Mouse (Mus musculus): ENCODE data around the gene Pwp1. TPM values are rescaled to one million over a fixed set of nuclear protein-coding genes. Genes with fewer than 3 reads are reported as not detected.
"Not testable (repeated sequence)": the region's sequence is repeated elsewhere in the genome, so short reads cannot be mapped to it uniquely, and the experiment has no call there.

Pwp1 gene
- 44.2 and 47.0 TPM in 2 replicates for polyA plus RNA-seq (2015; fragmentation: Nextera tagmentation; extraction: Ambion mirVana)

GRCm38 (mm10) chr10:85829085-85829853, at the start of gene Pwp1:
Gene Pwp1, plus strand, starts transcription at chr10:85829494.
- not testable (repeated sequence) for H3K27ac ChIP-seq (replicated peaks); H3K4me1 ChIP-seq; ATAC-seq (ENCODE audit: extremely low read depth, insufficient number of reproducible peaks, low FRiP score, low TSS enrichment); H3K36me3 ChIP-seq; H3K27me3 ChIP-seq (replicated peaks); H3K9me3 ChIP-seq
- WGBS = 2% methylated on average over 46 of the region's 49 CpGs
- Histone ChIP-seq H3K4me2 (peak within 1 kb of the TSS; percentile 85), H3K9ac (peak within 1 kb of the TSS; percentile 83), H3K4me3 (peak within 1 kb of the TSS; percentile 61)

- not testable (repeated sequence) for H3K9ac ChIP-seq; H3K27ac ChIP-seq (replicated peaks); H3K9me3 ChIP-seq; H3K4me1 ChIP-seq; H3K4me3 ChIP-seq; H3K36me3 ChIP-seq; ATAC-seq (ENCODE audit: extremely low read depth, insufficient number of reproducible peaks, low FRiP score, low TSS enrichment); H3K27me3 ChIP-seq (replicated peaks); H3K4me2 ChIP-seq
- WGBS = 73% methylated on average over 1 of the region's 3 CpGs
Observed at GRCm38 (mm10) chr10:85822143-85822696, 7.1 kb upstream of the Pwp1 start.

- WGBS = 50% methylated on average over 1 of the region's 1 CpGs
- H3K27ac ChIP-seq (replicated peaks) = peak overlapping the region; percentile 53; the same call in 1 of the 2 replicates
- ATAC-seq (ENCODE audit: extremely low read depth, insufficient number of reproducible peaks, low FRiP score, low TSS enrichment) = not testable (repeated sequence)
Observed at GRCm38 (mm10) chr10:85823752-85824151, 5.5 kb upstream of the Pwp1 start.

GRCm38 (mm10) chr10:85828722-85829084, 591 bp upstream of the Pwp1 start:
- peak overlapping the region; percentile 61 for H3K4me3 ChIP-seq
- not testable (repeated sequence) for H3K27ac ChIP-seq (replicated peaks); H3K9me3 ChIP-seq; H3K36me3 ChIP-seq; ATAC-seq (ENCODE audit: extremely low read depth, insufficient number of reproducible peaks, low FRiP score, low TSS enrichment); H3K9ac ChIP-seq; H3K4me1 ChIP-seq; H3K27me3 ChIP-seq (replicated peaks)
- peak overlapping the region; percentile 85 for H3K4me2 ChIP-seq
- WGBS = 70% methylated on average over 5 of the region's 5 CpGs

More at GRCm38 (mm10) chr10:85823752-85824151, 5.5 kb upstream of the Pwp1 start:
- not testable (repeated sequence) for H3K9ac ChIP-seq; H3K4me3 ChIP-seq; H3K36me3 ChIP-seq; H3K4me2 ChIP-seq; H3K4me1 ChIP-seq; H3K27me3 ChIP-seq (replicated peaks); H3K9me3 ChIP-seq

GRCm38 (mm10) chr10:85846105-85846862, 17.0 kb downstream of the Pwp1 start:
- Histone ChIP-seq H3K36me3 (no peaks in the 10 kb centered on the region), H3K27me3 (replicated peaks) (no peaks in the 10 kb centered on the region), H3K4me2 (no peak overlapping the region), H3K9me3 (no peaks in the 10 kb centered on the region), H3K9ac (no peak overlapping the region), H3K4me1 (peaks cover 7% of the 10 kb centered on the region; the same call in 1 of the 2 replicates), H3K4me3 (no peak overlapping the region), H3K27ac (replicated peaks) (no peak overlapping the region)
- WGBS = 43% methylated on average over 4 of the region's 4 CpGs
- no peak for ATAC-seq (ENCODE audit: extremely low read depth, insufficient number of reproducible peaks, low FRiP score, low TSS enrichment)

GRCm38 (mm10) chr10:85871698-85872478, 42.6 kb downstream of the Pwp1 start:
- H3K9me3 ChIP-seq = no peaks in the 10 kb centered on the region
- H3K27me3 ChIP-seq (replicated peaks) = no peaks in the 10 kb centered on the region
- H3K4me1 ChIP-seq = peaks cover 14% of the 10 kb centered on the region
- WGBS = under 1% methylated on average over 55 of the region's 55 CpGs
- H3K4me2 ChIP-seq = peak overlapping the region; percentile 93
- peak overlapping the region; percentile 97 for H3K4me3 ChIP-seq
- ATAC-seq (ENCODE audit: extremely low read depth, insufficient number of reproducible peaks, low FRiP score, low TSS enrichment) = peak; percentile 90; the same call in 1 of the 2 replicates
- H3K9ac ChIP-seq = peak overlapping the region; percentile 93
- H3K27ac ChIP-seq (replicated peaks) = peak overlapping the region; percentile 51
- peaks cover 29% of the 10 kb centered on the region for H3K36me3 ChIP-seq

GRCm38 (mm10) chr10:85872479-85872773, 43.1 kb downstream of the Pwp1 start:
- peak overlapping the region; percentile 97 for H3K4me3 ChIP-seq
- H3K27ac ChIP-seq (replicated peaks) = peak overlapping the region; percentile 51
- 1% methylated on average over 5 of the region's 5 CpGs for WGBS

GRCm38 (mm10) chr10:85873861-85874544, 44.7 kb downstream of the Pwp1 start:
- H3K36me3 ChIP-seq = peaks cover 50% of the 10 kb centered on the region
- H3K4me3 ChIP-seq = no peak overlapping the region
- ATAC-seq (ENCODE audit: extremely low read depth, insufficient number of reproducible peaks, low FRiP score, low TSS enrichment) = no peak
- peaks cover 14% of the 10 kb centered on the region for H3K4me1 ChIP-seq
- no peak overlapping the region for H3K4me2 ChIP-seq
- WGBS = 86% methylated on average over 13 of the region's 13 CpGs
- no peaks in the 10 kb centered on the region for H3K9me3 ChIP-seq
- no peak overlapping the region for H3K9ac ChIP-seq
- no peaks in the 10 kb centered on the region for H3K27me3 ChIP-seq (replicated peaks)
- no peak overlapping the region for H3K27ac ChIP-seq (replicated peaks)

More at GRCm38 (mm10) chr10:85872479-85872773, 43.1 kb downstream of the Pwp1 start:
- H3K4me1 ChIP-seq = peaks cover 14% of the 10 kb centered on the region
- H3K27me3 ChIP-seq (replicated peaks) = no peaks in the 10 kb centered on the region
- H3K36me3 ChIP-seq = peaks cover 35% of the 10 kb centered on the region
- no peaks in the 10 kb centered on the region for H3K9me3 ChIP-seq
- no peak for ATAC-seq (ENCODE audit: extremely low read depth, insufficient number of reproducible peaks, low FRiP score, low TSS enrichment)
- peak overlapping the region; percentile 93 for H3K9ac ChIP-seq
- H3K4me2 ChIP-seq = peak overlapping the region; percentile 93

- no peak for ATAC-seq (ENCODE audit: extremely low read depth, insufficient number of reproducible peaks, low FRiP score, low TSS enrichment)
- H3K9ac ChIP-seq = no peak overlapping the region
- no peaks in the 10 kb centered on the region for H3K9me3 ChIP-seq
- no peaks in the 10 kb centered on the region for H3K27me3 ChIP-seq (replicated peaks)
- peaks cover 69% of the 10 kb centered on the region for H3K36me3 ChIP-seq
- no peak overlapping the region for H3K4me3 ChIP-seq
- 92% methylated on average over 5 of the region's 5 CpGs for WGBS
- H3K4me2 ChIP-seq = no peak overlapping the region
- peaks cover 14% of the 10 kb centered on the region for H3K4me1 ChIP-seq
- H3K27ac ChIP-seq (replicated peaks) = no peak overlapping the region
Observed at GRCm38 (mm10) chr10:85875812-85876211, 46.5 kb downstream of the Pwp1 start.

- H3K9ac ChIP-seq = no peak overlapping the region
- H3K4me3 ChIP-seq = no peak overlapping the region
- no peaks in the 10 kb centered on the region for H3K4me1 ChIP-seq
- H3K27ac ChIP-seq (replicated peaks) = no peak overlapping the region
- no peak overlapping the region for H3K4me2 ChIP-seq
- no peaks in the 10 kb centered on the region for H3K9me3 ChIP-seq
- peaks cover 98% of the 10 kb centered on the region for H3K36me3 ChIP-seq
- ATAC-seq (ENCODE audit: extremely low read depth, insufficient number of reproducible peaks, low FRiP score, low TSS enrichment) = no peak
- WGBS = 87% methylated on average over 8 of the region's 8 CpGs
- H3K27me3 ChIP-seq (replicated peaks) = no peaks in the 10 kb centered on the region
Observed at GRCm38 (mm10) chr10:85879886-85880486, 50.7 kb downstream of the Pwp1 start.

All from heart, embryonic 13.5 days (tissue).